Mouse (Mus musculus) kidney, postnatal 10 days (tissue): ENCODE measurements around the gene Gm12117.
A peak's percentile ranks its signal among the peaks of the same experiment; 100 is the strongest.

Experiments used
- DNase-seq: peaks from one replicate; pipeline ENCODE4 v3.0.0; 2021; ENCODE audit warnings: mixed read lengths

Gene Gm12117

DNA sequence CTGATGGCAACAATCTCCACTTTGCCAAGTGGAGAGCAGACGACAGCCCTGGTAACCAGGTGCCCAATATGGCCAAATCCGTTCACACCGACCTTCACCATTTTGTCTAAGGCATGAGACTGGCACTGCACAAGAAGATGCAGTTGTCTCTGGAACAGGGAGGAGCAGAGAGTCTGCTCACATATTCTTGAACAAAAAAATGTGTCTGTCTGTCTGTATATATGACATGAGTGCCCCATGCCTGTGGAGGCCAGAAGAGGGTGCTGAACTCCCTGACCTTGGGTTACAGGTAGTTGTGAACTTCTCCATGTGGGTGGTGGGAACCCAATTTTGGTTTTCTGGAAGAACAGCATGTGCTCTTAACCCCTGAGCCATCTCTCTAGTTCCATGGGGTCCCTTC lies at the start of gene Gm12117:
TSS of gene Gm12117 (minus strand) at position 101 of the 400 bp plus-strand sequence.
- DNase-seq = no peak

DNA sequence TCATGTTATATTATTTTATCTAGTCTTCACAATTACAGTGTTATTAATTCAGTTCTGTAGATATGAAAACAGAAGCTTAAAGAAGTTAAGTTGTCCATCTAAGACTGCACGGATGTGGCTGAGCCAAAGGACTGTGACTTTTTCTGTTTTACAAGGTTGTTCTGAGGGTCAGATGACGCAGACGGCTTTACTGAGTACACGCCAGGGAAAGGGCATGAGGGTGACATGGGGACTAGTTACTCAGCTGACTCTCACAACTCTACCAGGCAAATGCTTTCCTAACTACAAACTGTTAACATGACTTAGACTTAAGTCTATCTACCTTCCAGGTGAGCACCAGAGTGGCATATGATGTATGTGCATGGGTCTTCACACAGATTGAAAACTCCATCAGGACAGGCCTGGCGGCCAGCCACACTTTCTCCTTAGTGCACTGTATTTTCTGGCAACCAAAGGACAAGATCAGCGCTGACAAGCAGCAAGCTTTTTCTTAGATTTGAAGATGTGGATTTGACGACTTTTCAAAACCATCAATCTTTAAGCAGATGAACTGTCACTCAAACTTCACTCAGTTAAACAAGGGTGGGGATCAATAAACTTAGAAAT lies 42.6 kb upstream of the Gm12117 start:
- no peak for DNase-seq

DNA sequence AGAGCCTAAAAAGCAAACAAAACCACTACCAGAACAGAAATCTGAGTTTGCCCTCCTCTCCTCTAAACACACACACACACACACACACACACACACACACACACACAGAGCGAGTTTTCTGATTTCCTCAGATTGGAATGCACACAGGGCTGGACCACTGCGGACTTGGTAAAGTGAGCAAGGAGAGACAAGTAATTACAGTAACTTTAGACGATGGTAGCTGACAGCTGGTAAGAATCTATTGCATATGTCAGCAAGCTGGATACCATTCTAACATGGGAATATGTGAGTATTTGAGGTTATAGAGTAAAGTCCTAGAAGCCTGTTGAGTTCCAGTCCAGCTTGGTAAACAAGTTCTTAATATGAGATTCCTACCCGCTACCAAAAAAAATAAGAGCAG lies 33.0 kb upstream of the Gm12117 start:
- no peak for DNase-seq

DNA sequence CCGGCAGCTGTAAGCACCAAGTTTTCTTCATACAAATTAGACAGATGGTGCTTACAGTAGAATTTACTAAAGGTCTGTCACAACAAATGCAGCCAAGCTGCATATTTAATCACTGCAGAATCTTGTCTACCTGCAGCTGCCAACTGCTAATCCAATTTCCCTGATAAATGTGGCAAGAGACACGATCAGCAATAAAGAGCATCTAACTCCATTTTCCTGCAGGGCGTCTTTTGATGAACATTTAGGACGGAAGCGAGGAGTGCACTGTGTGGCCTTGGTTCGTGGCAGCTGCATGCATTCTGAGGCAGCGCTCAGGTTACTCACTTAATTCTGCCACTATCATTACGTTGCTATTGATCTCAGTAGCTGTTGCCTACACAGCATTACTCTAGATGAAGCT lies 24.3 kb upstream of the Gm12117 start:
- no peak for DNase-seq

DNA sequence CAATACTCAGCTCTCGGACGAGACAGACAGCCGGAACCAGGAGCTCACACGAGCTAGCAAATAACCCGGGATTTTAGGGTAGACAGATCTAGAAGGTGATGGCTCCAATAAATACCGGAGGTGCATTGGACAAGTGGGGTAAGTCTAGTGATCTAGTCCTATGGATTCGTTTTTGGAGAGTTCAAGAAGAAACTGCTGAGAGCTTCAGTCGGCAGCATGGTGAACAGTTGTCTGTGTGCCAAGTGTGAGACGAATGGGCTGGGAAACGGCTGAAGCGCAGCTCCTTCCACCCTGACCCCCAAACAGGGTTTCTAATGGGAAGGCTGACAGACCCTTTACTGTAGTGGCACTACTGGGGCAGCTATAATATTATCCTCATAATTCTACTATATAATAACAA lies 22.8 kb upstream of the Gm12117 start:
- DNase-seq = no peak

DNA sequence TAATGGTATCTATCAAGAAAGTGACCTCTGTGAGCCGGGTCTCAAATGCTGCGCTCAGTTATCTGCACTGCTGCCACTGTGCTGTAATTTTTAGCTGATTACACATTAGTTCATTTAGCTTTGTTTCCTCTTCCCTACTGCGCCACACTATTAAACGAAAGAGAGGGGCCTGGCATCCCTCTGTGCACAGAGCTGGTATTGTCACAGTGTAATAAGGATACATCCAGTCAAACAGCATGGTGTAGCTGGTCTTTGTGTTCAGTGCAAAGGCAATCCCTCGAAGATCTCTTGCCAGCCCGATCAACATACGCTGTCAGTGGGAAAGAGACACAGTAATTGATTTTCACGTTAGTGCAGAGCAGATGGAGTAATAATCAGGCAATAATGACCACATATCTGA lies 20.6 kb upstream of the Gm12117 start:
- no peak for DNase-seq

DNA sequence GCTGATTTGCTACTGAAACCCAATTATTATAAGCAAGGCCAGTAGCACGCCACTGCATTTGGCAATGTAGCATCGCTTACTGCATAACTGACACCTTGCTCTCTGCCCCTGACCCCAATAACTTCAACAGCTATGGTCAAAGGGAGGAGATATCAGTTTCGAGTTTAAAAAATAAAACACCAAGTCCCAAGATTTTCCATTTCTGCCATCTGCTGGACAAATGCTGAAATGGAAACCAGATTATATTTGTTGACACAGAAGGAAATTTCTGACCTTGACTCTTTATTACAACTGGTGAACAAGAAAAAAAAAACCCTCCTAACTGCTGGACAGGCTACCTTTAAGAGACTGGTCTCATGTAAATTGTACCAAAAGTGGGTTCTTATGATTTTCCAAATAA lies 18.9 kb upstream of the Gm12117 start:
- peak; percentile 25 for DNase-seq

DNA sequence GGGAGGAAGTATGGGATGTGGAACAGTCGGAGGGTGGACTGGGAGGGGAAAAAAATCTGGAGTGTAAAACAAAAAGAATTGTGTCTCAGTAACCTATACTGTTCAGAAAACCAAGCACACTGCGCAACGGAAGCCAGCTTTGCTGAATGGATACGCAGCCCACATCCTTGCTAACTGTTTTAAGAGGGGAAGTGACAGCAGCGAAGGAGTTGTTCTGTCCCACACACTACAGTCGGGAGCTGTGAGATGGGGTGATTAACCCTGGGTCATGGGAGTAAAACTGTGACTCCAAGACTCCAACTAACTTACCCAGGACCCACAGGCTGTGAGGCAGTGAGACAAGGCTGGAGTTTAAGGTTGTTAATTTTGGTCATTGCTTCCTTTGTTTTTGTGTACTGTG lies 17.5 kb upstream of the Gm12117 start:
- no peak for DNase-seq

DNA sequence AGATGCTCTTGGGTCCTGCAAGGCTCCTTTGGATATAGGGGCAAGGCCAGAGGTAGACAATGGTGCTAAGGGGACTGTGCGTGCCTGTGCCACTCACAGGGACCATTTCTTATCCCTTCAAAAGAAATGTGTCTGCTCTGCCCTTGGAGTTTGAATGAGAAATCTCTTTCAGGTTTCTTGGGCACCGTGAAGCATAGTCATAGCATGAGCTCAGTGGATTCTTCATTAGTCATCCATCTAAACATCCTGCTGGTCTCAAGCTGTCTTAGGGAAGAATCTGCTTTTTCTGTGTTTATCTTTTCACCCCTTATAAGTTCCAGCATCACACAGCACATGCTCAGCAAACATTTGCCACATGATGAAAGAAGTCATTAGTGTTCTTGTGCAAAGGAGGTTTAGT lies 2.0 kb upstream of the Gm12117 start:
- no peak for DNase-seq

DNA sequence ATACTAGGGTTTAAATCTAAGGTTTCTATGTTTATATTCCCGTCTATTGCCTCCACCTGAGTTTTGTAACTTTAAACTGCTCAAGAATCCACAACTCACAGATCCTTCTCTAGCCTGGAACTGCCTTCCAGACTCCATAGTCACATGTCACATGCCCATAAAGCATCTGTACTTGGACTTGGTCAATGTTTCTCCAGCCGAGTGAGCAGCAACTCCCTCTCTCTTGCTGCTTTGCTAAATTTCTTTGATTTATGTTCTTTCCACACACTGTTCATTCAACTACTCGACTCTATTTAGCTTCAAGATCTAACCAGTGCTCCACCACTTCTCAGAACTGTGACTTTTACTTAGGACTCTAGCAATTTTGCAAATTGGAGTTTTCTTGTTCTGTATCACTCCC lies 1.7 kb downstream of the Gm12117 start:
- no peak for DNase-seq

DNA sequence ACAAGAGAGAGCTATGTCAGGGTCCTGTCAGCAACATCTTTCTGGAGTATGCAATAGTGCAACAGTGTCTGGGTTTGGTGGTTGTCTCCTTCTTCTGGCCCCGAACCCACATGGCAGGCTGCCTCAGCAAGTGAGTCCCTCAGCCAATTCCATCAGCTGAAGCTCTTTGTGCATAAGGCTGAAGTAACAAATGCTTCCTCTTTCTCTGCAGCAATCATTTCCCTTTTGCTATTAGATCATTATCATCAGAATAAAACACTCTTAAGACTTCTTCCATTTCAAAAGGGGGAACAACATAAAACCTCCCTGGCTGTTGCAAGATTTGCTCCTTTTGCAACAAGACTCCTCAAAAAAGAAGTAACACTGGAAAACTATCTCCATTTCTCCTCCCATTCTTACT lies 2.2 kb downstream of the Gm12117 start:
- no peak for DNase-seq

DNA sequence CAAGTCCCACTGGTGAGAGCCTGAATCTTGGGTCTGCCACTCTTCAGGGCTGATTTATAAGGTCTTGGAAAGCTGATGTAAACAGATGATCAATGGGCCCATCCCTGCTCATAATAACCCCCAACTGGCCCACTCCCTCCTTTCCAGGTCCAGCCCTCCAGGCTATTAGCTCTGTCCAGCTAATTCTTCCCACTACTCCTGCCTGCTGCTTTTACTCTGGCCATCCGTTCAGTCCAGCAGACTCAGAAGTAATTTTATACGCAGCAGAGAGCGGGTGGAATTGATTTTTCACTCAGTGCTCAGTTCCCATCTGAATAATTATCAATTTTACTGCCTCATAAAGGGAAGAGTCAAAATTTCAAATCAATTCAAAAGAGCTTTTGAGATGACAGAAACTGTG lies 36.2 kb downstream of the Gm12117 start:
- no peak for DNase-seq

DNA sequence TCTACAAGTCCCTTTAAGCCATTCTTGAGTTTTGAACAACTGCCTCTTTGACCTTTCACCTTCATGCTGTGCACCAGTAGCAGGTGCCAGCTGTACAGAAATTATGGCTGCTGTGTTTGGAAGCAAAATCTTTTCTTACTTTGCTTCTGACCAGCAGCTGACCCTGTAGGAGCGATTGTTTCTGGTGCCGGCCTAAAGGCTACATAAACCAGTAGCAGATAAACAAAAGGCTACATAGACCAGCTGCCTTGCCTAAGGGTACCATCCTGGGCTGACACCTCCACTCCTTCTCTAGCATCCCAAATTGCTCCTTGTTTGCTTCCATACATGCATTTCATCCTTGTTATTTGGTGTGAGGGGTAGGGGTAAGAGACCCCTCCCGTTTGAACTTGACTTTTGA lies 42.4 kb downstream of the Gm12117 start:
- no peak for DNase-seq

DNA sequence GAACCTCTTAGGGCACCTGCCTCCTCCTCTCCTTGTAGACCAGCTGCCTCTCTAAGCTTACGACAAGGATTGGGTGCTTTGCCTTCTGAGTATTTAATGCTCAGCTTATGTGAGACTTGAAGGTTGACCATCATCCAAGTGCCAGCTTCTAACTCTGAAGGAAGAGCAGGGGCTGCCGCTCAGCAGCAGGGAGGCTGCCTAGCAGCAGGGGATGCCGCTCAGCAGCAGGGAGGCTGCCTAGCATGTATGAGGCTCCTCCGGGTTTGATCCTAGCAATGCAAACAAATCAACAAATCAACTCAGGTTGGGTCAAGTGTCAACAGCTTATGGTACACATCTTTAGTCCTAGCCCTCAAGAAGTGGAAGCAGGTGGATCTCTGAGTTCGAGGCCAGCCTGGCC lies 44.5 kb downstream of the Gm12117 start:
- no peak for DNase-seq

DNA sequence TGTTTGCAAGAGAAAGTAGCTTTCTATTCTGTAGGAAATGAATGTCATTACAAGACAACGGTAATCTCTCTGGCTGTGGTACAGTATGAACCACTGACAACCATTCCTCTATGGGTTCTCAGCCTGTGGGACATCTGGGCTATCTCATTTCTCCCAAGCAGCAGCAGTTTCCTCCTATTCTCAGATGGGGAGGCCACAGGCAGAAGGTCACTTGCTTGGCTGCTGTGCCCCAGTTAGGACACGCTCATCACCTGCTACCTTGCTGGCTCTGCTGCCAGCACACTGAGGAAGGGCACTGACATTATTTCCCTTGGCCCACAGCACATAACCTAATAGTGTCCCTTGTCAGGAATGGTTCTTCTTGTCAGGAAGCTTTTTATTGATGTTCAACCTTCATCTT lies 48.4 kb downstream of the Gm12117 start:
- DNase-seq = no peak

DNA sequence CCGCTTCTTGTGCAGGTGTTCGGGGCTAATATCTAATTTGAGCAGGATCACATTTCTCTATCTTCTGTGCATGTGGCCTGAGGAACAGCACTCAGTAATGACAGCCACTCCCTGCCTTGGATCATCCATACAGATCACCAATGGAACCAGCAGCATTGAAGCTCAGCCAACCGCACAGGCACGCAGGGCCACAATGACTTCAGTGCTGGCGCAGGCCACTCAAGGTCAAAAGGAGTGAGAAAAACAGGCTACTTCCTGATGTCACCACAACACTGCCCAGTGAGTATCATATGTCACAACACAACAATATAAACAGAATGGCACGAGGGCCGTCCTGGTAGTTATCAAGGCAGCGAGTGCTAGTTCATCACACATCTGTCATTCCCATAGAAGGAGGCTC lies 50.0 kb downstream of the Gm12117 start:
- DNase-seq = no peak
